Comparison of ENCODE assay signal across 8 mouse cellular contexts in the genomic region with DNA sequence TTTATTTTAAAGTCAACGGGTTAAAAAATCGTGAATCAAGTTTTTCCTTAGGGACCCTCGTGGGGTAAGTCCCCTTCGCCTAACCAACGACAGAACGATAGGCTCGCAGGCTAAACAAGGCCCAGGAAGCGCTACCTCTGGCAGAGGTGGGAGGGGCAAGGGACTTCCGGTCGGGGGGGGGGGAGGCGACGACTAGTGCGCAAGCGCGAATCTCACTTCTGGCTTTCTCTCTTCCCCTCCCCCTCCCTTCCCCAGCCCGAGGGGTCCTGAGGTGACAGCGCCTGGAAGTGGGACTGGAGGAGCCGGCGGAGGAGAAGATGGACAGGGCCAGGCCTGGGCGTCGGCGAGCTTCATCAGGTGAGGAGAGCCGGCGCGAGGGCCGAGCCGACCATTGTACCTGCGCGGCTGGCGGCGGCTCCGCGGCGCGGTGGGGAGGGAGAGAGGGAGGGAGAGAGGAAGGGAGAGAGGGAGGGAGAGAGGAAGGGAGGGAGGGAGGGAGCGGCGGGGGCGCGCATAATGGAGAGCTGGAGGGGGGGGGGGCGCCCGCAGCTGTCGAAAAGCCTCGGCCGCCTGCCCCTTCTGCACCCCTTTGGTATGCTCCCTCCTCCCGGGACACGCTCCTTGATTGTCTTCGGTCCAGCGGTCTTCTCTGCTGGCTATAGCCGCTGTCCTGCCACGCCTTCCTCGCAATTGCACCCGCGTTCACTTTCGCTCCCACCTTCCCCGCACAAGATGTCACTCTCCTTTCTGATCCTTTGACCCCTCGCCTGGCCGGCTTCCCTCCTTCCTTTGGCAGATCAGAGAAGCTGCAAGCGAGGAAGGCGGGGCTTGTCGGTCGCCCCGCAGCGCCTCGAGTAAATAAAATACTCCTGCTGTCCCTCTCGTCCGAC. TPM values are rescaled to one million over a fixed set of nuclear protein-coding genes. Genes with fewer than 3 reads are reported as not detected.
DNase-seq lines count a peak whose midpoint lies in the region; ATAC-seq and TF ChIP-seq lines count a peak whose summit lies in the region.

No protein-coding gene starts in this region.

- TF ChIP-seq CTCF in kidney, postnatal 0 days (IDR thresholded peaks at IDR 0.05; ENCODE audit: low read depth), result no peak
- no peak for TF ChIP-seq CTCF in liver, adult 2 months (IDR thresholded peaks at IDR 0.05; ENCODE audit: low read depth, low read length)

- ATAC-seq in CD4-positive, CD25-positive, alpha-beta regulatory T cell, adult 4 months, result peak; percentile 80
- peak; percentile 64 for ATAC-seq in erythroid progenitor cell, adult 5-6 weeks (replicated peaks; ENCODE audit: low FRiP score, poor library complexity, severe bottlenecking)
- ATAC-seq in heart, embryonic 13.5 days (ENCODE audit: extremely low read depth, insufficient number of reproducible peaks, low FRiP score, low TSS enrichment), result peak; percentile 65
- ATAC-seq in kidney, postnatal 0 days (replicated peaks; ENCODE audit: low FRiP score, low read depth), result peak; percentile 89

- peak overlapping the region; percentile 30 for H3ac ChIP-seq in myocyte (ENCODE audit: control insufficient read depth, insufficient read length)

- peaks cover 6% of the 10 kb centered on the region; the same call in 1 of the 2 replicates for H3K36me3 ChIP-seq in heart, embryonic 13.5 days
- no peaks in the 10 kb centered on the region for H3K36me3 ChIP-seq in kidney, postnatal 0 days (ENCODE audit: insufficient read depth, low read length)
- H3K36me3 ChIP-seq in liver, adult 2 months (ENCODE audit: control insufficient read depth, insufficient read depth, low read length), result no peaks in the 10 kb centered on the region
- H3K36me3 ChIP-seq in myocyte (ENCODE audit: control insufficient read depth, insufficient read depth), result no peaks in the 10 kb centered on the region

- WGBS in heart, embryonic 13.5 days, result under 1% methylated on average over 34 of the region's 66 CpGs
- under 1% methylated on average over 38 of the region's 66 CpGs for WGBS in kidney, postnatal 0 days
- WGBS in liver, adult 2 months, result under 1% methylated on average over 50 of the region's 66 CpGs

- H3K4me3 ChIP-seq in brown adipose tissue, adult 24 weeks (ENCODE audit: insufficient read depth, low read depth, low read length), result peak overlapping the region; percentile 99
- peak overlapping the region; percentile 88 for H3K4me3 ChIP-seq in heart, embryonic 13.5 days
- peak overlapping the region; percentile 85 for H3K4me3 ChIP-seq in kidney, postnatal 0 days (replicated peaks; ENCODE audit: low read depth, low read length)
- H3K4me3 ChIP-seq in liver, adult 2 months (ENCODE audit: insufficient read depth, low read depth, low read length), result peak overlapping the region; percentile 98
- H3K4me3 ChIP-seq in myocyte, result peak overlapping the region; percentile 86

- peak; percentile 94 for DNase-seq in kidney, postnatal 0 days (ENCODE audit: low spot score)
- DNase-seq in liver, adult 2 months (ENCODE audit: extremely low read depth, low read depth, low spot score), result peak; percentile 92
- DNase-seq in spleen, postnatal 4 days (ENCODE audit: low spot score in 2 of 2), result peak; percentile 79 to 91

- no peaks in the 10 kb centered on the region for H3K9me3 ChIP-seq in heart, embryonic 13.5 days
- H3K9me3 ChIP-seq in kidney, postnatal 0 days (replicated peaks; ENCODE audit: low read length), result no peaks in the 10 kb centered on the region

- H3K4me1 ChIP-seq in brown adipose tissue, adult 24 weeks (ENCODE audit: control insufficient read depth, insufficient read depth, insufficient read length, low read length), result peaks cover 3% of the 10 kb centered on the region; the same call in 1 of the 2 replicates
- H3K4me1 ChIP-seq in heart, embryonic 13.5 days, result peaks cover 14% of the 10 kb centered on the region
- no peaks in the 10 kb centered on the region; the same call in 1 of the 2 replicates for H3K4me1 ChIP-seq in kidney, postnatal 0 days (replicated peaks; ENCODE audit: insufficient read depth, low read length)
- peaks cover 6% of the 10 kb centered on the region; the same call in 1 of the 2 replicates for H3K4me1 ChIP-seq in liver, adult 2 months (ENCODE audit: control insufficient read depth, insufficient read depth, low read length)

- H3K9ac ChIP-seq in heart, embryonic 13.5 days, result peak overlapping the region; percentile 92
- H3K9ac ChIP-seq in kidney, postnatal 0 days (ENCODE audit: low read depth, low read length), result peak overlapping the region; percentile 66
- peak overlapping the region; percentile 94 for H3K9ac ChIP-seq in liver, adult 2 months (ENCODE audit: low read depth, low read length)

- TF ChIP-seq POLR2A in liver, adult 2 months (IDR thresholded peaks at IDR 0.05; ENCODE audit: extremely low read depth, insufficient read depth, low read length), result 0 out of 2 replicates have a peak, but pooled peaks have one; percentile 41
- peak; percentile 41 for TF ChIP-seq POLR2A in myocyte (IDR thresholded peaks at IDR 0.05; ENCODE audit: insufficient read length, low read depth)

- peak overlapping the region; percentile 88 for H3K27ac ChIP-seq in brown adipose tissue, adult 24 weeks (replicated peaks; ENCODE audit: low read depth, low read length)
- peak overlapping the region; percentile 93 for H3K27ac ChIP-seq in heart, embryonic 13.5 days (replicated peaks)
- H3K27ac ChIP-seq in kidney, postnatal 0 days, result peak overlapping the region; percentile 91
- H3K27ac ChIP-seq in liver, adult 2 months (replicated peaks; ENCODE audit: insufficient read depth, low read depth, low read length), result peak overlapping the region; percentile 99

- H3K27me3 ChIP-seq in heart, embryonic 13.5 days (replicated peaks), result no peaks in the 10 kb centered on the region
- H3K27me3 ChIP-seq in kidney, postnatal 0 days (ENCODE audit: insufficient read depth, low read length), result no peaks in the 10 kb centered on the region
- no peaks in the 10 kb centered on the region for H3K27me3 ChIP-seq in liver, adult 2 months (ENCODE audit: control insufficient read depth, insufficient read depth, low read length)
- no peaks in the 10 kb centered on the region for H3K27me3 ChIP-seq in myocyte (ENCODE audit: control insufficient read depth, insufficient read depth, insufficient read length)

- peak overlapping the region; percentile 70 for H3K4me2 ChIP-seq in heart, embryonic 13.5 days
- H3K4me2 ChIP-seq in kidney, postnatal 0 days (ENCODE audit: low read length), result peak overlapping the region; percentile 53
- H3K4me2 ChIP-seq in myocyte (ENCODE audit: low read depth), result peak overlapping the region; percentile 100

- no peaks in the 10 kb centered on the region; the same call in 1 of the 2 replicates for H3K79me2 ChIP-seq in liver, adult 2 months (ENCODE audit: control insufficient read depth, insufficient read depth, low read length)
- H3K79me2 ChIP-seq in myocyte (ENCODE audit: control insufficient read depth, insufficient read depth), result peaks cover 22% of the 10 kb centered on the region

TF ChIP-seq in myocyte, 11 proteins besides CTCF, POLR2A, EP300 and RAD21 (continues in another document):
- TF ChIP-seq POLR2AphosphoS2 (IDR thresholded peaks at IDR 0.05; ENCODE audit: insufficient read length, low read depth) (peak; percentile 28), TCF3 (IDR thresholded peaks at IDR 0.05; ENCODE audit: insufficient read length, low read depth) (no peak), MYOD1 (IDR thresholded peaks at IDR 0.05; ENCODE audit: control insufficient read depth in 1 of 3, insufficient read length in 2 of 3, low read depth in 2 of 3) (peak in 2 of 3 experiments; percentile 55 to 59), E2F4 (IDR thresholded peaks at IDR 0.05; ENCODE audit: insufficient read depth) (no peak), MYOG (IDR thresholded peaks at IDR 0.05; ENCODE audit: control insufficient read depth in 1 of 3, insufficient read depth in 1 of 3, insufficient read length in 2 of 3, low read depth in 2 of 3) (peak in 2 of 3 experiments; percentile 2 to 57)

RNA-seq across cellular contexts. Expression of a gene that starts 27.3 kb away (rescaled TPM):
- polyA plus RNA-seq in CD4-positive, CD25-positive, alpha-beta regulatory T cell, adult 4 months (2017; shearing (Covaris generic)), result 10 to 100 TPM; 58.4 to 84.5 TPM
- polyA plus RNA-seq in brown adipose tissue, adult 24 weeks (2012; ENCODE audit: insufficient read depth, insufficient read length, missing spikeins), result 12.2 and 13.9 TPM in 2 replicates
- total RNA-seq in erythroid progenitor cell, adult 5-6 weeks (2015; ENCODE audit: low replicate concordance), result 96.2 and 108 TPM in 2 replicates
- 99.2 and 106 TPM in 2 replicates for total RNA-seq in erythroid progenitor cell, adult 5-6 weeks (2017; ENCODE audit: low replicate concordance)
- polyA plus RNA-seq in heart, embryonic 13.5 days (2015; fragmentation: Nextera tagmentation; extraction: Ambion mirVana), result 18.9 and 19.0 TPM in 2 replicates
- 24.0 and 26.4 TPM in 2 replicates for polyA plus RNA-seq in kidney, postnatal 0 days (2015; fragmentation: Nextera tagmentation; extraction: Ambion mirVana)
- 6.7 and 6.9 TPM in 2 replicates for total RNA-seq in liver, adult 2 months (2014; rRNA removed)
- polyA plus RNA-seq in liver, adult 2 months (2012; rRNA removed), result 1.2 and 1.3 TPM in 2 replicates
- 4.0 TPM for polyA plus RNA-seq in myocyte (2012; fragmentation: generic; extraction: Trizol)

RNA-seq across cellular contexts. Expression of a gene that starts 37.8 kb away (rescaled TPM):
- 10 to 100 TPM; 34.7 to 40.1 TPM for polyA plus RNA-seq in CD4-positive, CD25-positive, alpha-beta regulatory T cell, adult 4 months (2017; shearing (Covaris generic))
- polyA plus RNA-seq in brown adipose tissue, adult 24 weeks (2012; ENCODE audit: insufficient read depth, insufficient read length, missing spikeins), result 24.5 and 25.4 TPM in 2 replicates
- 5.4 and 15.1 TPM in 2 replicates for total RNA-seq in erythroid progenitor cell, adult 5-6 weeks (2015; ENCODE audit: low replicate concordance)
- 4.0 and 9.4 TPM in 2 replicates for total RNA-seq in erythroid progenitor cell, adult 5-6 weeks (2017; ENCODE audit: low replicate concordance)
- polyA plus RNA-seq in heart, embryonic 13.5 days (2015; fragmentation: Nextera tagmentation; extraction: Ambion mirVana), result 18.2 and 18.8 TPM in 2 replicates
- 27.5 and 28.9 TPM in 2 replicates for polyA plus RNA-seq in kidney, postnatal 0 days (2015; fragmentation: Nextera tagmentation; extraction: Ambion mirVana)
- 9.7 and 10.5 TPM in 2 replicates for total RNA-seq in liver, adult 2 months (2014; rRNA removed)
- polyA plus RNA-seq in liver, adult 2 months (2012; rRNA removed), result 3.7 and 3.8 TPM in 2 replicates
- polyA plus RNA-seq in myocyte (2012; fragmentation: generic; extraction: Trizol), result 6.0 TPM

RNA-seq across cellular contexts. Expression of a gene that starts 45.9 kb away (rescaled TPM):
- polyA plus RNA-seq in CD4-positive, CD25-positive, alpha-beta regulatory T cell, adult 4 months (2017; shearing (Covaris generic)), result 100 to 1,000 TPM; 279 to 285 TPM
- 76.0 and 80.9 TPM in 2 replicates for polyA plus RNA-seq in brown adipose tissue, adult 24 weeks (2012; ENCODE audit: insufficient read depth, insufficient read length, missing spikeins)
- 75.0 and 95.2 TPM in 2 replicates for total RNA-seq in erythroid progenitor cell, adult 5-6 weeks (2015; ENCODE audit: low replicate concordance)
- 97.5 and 100.0 TPM in 2 replicates for total RNA-seq in erythroid progenitor cell, adult 5-6 weeks (2017; ENCODE audit: low replicate concordance)
- 144 and 158 TPM in 2 replicates for polyA plus RNA-seq in heart, embryonic 13.5 days (2015; fragmentation: Nextera tagmentation; extraction: Ambion mirVana)
- polyA plus RNA-seq in kidney, postnatal 0 days (2015; fragmentation: Nextera tagmentation; extraction: Ambion mirVana), result 201 and 204 TPM in 2 replicates
- total RNA-seq in liver, adult 2 months (2014; rRNA removed), result 55.8 and 67.7 TPM in 2 replicates
- polyA plus RNA-seq in liver, adult 2 months (2012; rRNA removed), result 8.7 and 11.6 TPM in 2 replicates
- 39.1 TPM for polyA plus RNA-seq in myocyte (2012; fragmentation: generic; extraction: Trizol)

Comparison
In these comparisons a context has a peak if more than half of its experiments do, and no peak if none do; other contexts are left out.
1. Peak in every context shown above with its lines: DNase-seq, ATAC-seq, H3K4me3 ChIP-seq and H3K27ac ChIP-seq.